Mouse (Mus musculus): ENCODE results near the gene Nkap. TPM values are rescaled to one million over a fixed set of nuclear protein-coding genes. Genes with fewer than 3 reads are reported as not detected.

Gene Nkap
- polyA plus RNA-seq, 1 experiment from 2014 or later: 12.8 TPM

DNA sequence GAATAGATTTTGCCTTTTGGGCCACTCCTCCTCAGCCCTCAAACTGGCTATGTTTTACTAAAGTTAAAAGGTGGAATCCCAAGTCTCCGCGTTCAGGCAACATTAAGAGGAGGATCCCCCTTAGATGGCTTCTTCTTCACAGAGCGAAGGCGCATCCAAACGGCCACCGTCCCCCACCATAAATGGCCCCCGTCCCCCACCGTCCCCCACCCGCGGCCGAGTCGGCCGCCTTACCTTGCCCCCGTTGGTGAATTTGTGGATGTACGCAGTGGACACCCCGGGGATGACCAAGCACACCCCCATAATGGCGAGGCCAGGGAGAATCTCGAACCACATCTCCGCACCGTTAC is 64.1 kb downstream of the Nkap start:
- H3K27ac ChIP-seq: no peak overlapping the region
- H3K4me1 ChIP-seq (replicated peaks; ENCODE audit: insufficient read depth, low read length): no peaks in the 10 kb centered on the region
- H3K36me3 ChIP-seq (ENCODE audit: insufficient read depth, low read length): no peaks in the 10 kb centered on the region
- DNase-seq (ENCODE audit: low spot score) (peak; percentile 18), ATAC-seq (replicated peaks; ENCODE audit: low FRiP score, low read depth) (peak; percentile 61)
- H3K9ac ChIP-seq (ENCODE audit: low read depth, low read length): peak overlapping the region; percentile 55
- peak overlapping the region; percentile 50 for H3K4me3 ChIP-seq (replicated peaks; ENCODE audit: low read depth, low read length)
- no peaks in the 10 kb centered on the region for H3K9me3 ChIP-seq (replicated peaks; ENCODE audit: low read length)
- peak overlapping the region; percentile 68 for H3K4me2 ChIP-seq (ENCODE audit: low read length)
- WGBS: 37% methylated on average over 20 of the region's 20 CpGs
- no peaks in the 10 kb centered on the region for H3K27me3 ChIP-seq (ENCODE audit: insufficient read depth, low read length)
- TF ChIP-seq CTCF (IDR thresholded peaks at IDR 0.05; ENCODE audit: low read depth): no peak

DNA sequence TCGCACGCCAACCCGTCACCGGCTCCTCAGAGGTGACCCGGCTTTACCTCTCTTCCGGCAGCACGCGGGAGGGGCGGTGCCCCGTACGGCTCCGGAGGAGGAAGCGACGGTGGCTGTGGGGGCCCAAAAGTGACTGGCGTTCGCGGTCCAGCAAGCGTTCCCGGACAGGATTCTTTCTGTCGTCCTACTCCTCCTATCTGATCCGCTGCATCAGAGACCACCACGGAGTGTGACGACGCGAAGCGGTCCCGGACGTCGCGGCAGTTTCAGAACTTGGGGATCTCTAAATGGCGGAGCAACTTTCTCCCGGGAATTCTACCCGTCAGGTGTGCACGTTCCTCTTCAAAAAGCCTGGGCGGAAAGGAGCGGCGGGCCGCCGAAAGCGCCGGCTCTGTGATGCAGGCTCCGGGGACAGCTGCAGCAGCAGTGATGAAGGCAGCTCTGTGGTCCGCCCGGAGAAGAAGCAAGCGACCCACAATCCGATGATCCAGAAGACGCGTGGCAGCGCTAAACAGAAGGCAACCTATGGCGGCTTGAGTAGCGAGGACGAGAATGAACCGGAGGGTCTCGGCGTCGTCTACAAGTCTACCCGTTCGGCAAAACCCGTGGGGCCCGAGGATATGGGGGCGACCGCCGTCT is 64.6 kb downstream of the Nkap start, which contains the start of the genes Ndufa1 and Rnf113a1:
TSS of gene Ndufa1 (minus strand) at position 59 of the 639 bp plus-strand sequence.
TSS of gene Rnf113a1 (plus strand) at position 141 of the 639 bp plus-strand sequence.
- Histone ChIP-seq H3K9me3 (replicated peaks; ENCODE audit: low read length) (no peaks in the 10 kb centered on the region), H3K4me1 (replicated peaks; ENCODE audit: insufficient read depth, low read length) (no peaks in the 10 kb centered on the region), H3K36me3 (ENCODE audit: insufficient read depth, low read length) (no peaks in the 10 kb centered on the region), H3K27me3 (ENCODE audit: insufficient read depth, low read length) (no peaks in the 10 kb centered on the region), H3K4me3 (replicated peaks; ENCODE audit: low read depth, low read length) (peak within 1 kb of the TSS; percentile 50), H3K4me2 (ENCODE audit: low read length) (peak within 1 kb of the TSS; percentile 68), H3K9ac (ENCODE audit: low read depth, low read length) (peak within 1 kb of the TSS; percentile 55), H3K27ac (peak within 1 kb of the TSS; percentile 57)
- ATAC-seq (replicated peaks; ENCODE audit: low FRiP score, low read depth) (peak; percentile 94), DNase-seq (ENCODE audit: low spot score) (peak; percentile 82)
- no peak for TF ChIP-seq CTCF (IDR thresholded peaks at IDR 0.05; ENCODE audit: low read depth)
- WGBS: 20% methylated on average over 63 of the region's 63 CpGs

DNA sequence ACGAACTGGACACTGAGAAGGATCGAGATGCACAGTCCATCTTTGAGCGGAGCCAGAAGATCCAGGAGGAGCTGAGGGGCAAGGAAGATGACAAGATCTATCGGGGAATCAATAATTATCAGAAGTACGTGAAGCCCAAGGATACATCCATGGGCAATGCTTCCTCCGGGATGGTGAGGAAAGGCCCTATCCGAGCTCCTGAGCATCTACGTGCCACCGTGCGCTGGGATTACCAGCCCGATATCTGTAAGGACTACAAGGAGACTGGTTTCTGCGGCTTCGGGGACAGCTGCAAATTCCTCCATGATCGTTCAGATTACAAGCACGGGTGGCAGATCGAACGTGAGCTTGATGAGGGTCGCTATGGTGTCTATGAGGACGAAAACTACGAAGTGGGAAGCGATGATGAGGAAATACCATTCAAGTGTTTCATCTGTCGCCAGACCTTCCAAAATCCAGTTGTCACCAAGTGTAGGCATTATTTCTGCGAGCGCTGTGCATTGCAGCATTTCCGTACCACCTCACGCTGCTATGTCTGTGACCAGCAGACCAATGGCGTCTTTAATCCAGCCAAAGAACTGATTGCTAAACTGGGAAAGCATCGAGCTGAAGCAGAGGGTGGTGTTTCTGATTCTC is 65.3 kb downstream of the Nkap start:
- Histone ChIP-seq H3K4me1 (replicated peaks; ENCODE audit: insufficient read depth, low read length) (no peaks in the 10 kb centered on the region), H3K9me3 (replicated peaks; ENCODE audit: low read length) (no peaks in the 10 kb centered on the region), H3K4me2 (ENCODE audit: low read length) (peak overlapping the region; percentile 68), H3K27me3 (ENCODE audit: insufficient read depth, low read length) (no peaks in the 10 kb centered on the region), H3K27ac (no peak overlapping the region), H3K36me3 (ENCODE audit: insufficient read depth, low read length) (no peaks in the 10 kb centered on the region), H3K4me3 (replicated peaks; ENCODE audit: low read depth, low read length) (peak overlapping the region; percentile 50), H3K9ac (ENCODE audit: low read depth, low read length) (peak overlapping the region; percentile 55)
- WGBS: 33% methylated on average over 28 of the region's 28 CpGs
- DNase-seq (ENCODE audit: low spot score): peak; percentile 2
- no peak for TF ChIP-seq CTCF (IDR thresholded peaks at IDR 0.05; ENCODE audit: low read depth)
- peak; percentile 4; the same call in 1 of the 2 replicates for ATAC-seq (replicated peaks; ENCODE audit: low FRiP score, low read depth)

DNA sequence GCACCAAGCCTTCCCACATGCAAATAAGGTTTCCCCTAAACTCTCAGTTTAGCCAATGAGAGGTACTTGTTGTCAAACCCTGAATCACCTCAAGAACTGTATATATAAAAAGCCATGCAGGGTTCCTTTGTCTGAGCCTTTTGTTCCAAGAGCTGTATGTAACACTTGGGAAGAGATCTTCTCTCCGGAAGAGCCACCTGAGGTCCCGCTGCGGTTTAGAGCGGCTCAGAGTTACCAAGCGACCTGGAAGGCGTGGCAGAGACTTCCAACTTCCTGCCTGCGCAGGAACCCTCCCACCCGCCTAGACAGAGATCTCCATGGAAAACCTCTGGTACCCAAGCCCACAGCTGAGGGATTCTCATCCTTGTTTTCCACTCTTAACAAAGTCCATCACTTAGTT is 72.1 kb downstream of the Nkap start:
- WGBS: 66% methylated on average over 8 of the region's 8 CpGs
- no peaks in the 10 kb centered on the region for H3K36me3 ChIP-seq (ENCODE audit: insufficient read depth, low read length)
- H3K4me3 ChIP-seq (replicated peaks; ENCODE audit: low read depth, low read length): no peak overlapping the region
- DNase-seq (ENCODE audit: low spot score): no peak
- no peak overlapping the region for H3K27ac ChIP-seq
- no peak overlapping the region for H3K4me2 ChIP-seq (ENCODE audit: low read length)
- no peaks in the 10 kb centered on the region for H3K9me3 ChIP-seq (replicated peaks; ENCODE audit: low read length)
- no peaks in the 10 kb centered on the region for H3K4me1 ChIP-seq (replicated peaks; ENCODE audit: insufficient read depth, low read length)
- H3K9ac ChIP-seq (ENCODE audit: low read depth, low read length): no peak overlapping the region
- no peak for ATAC-seq (replicated peaks; ENCODE audit: low FRiP score, low read depth)
- TF ChIP-seq CTCF (IDR thresholded peaks at IDR 0.05; ENCODE audit: low read depth): no peak
- H3K27me3 ChIP-seq (ENCODE audit: insufficient read depth, low read length): no peaks in the 10 kb centered on the region

Other genes starting within 250 kb of the Nkap start
- 1.4 and 1.6 TPM in 2 replicates for gene Nkrf, start 223.9 kb upstream of the Nkap start, polyA plus RNA-seq (2015; fragmentation: Nextera tagmentation; extraction: Ambion mirVana)
- gene Sept6, start 135.0 kb upstream of the Nkap start, polyA plus RNA-seq (2015; fragmentation: Nextera tagmentation; extraction: Ambion mirVana): 12.3 and 13.1 TPM in 2 replicates
- 0.11 TPM in 1 of 2 replicates, not detected in the other for gene Sowahd, start 78.0 kb upstream of the Nkap start, polyA plus RNA-seq (2015; fragmentation: Nextera tagmentation; extraction: Ambion mirVana)
- 703 and 903 TPM in 2 replicates for gene Rpl39, start 41.4 kb upstream of the Nkap start, polyA plus RNA-seq (2015; fragmentation: Nextera tagmentation; extraction: Ambion mirVana)
- gene Upf3b, start 16.5 kb upstream of the Nkap start, polyA plus RNA-seq (2015; fragmentation: Nextera tagmentation; extraction: Ambion mirVana): 17.2 TPM in 2 replicates
- not detected in 2 replicates for gene Akap14, start 42.0 kb downstream of the Nkap start, polyA plus RNA-seq (2015; fragmentation: Nextera tagmentation; extraction: Ambion mirVana)
- gene Ndufa1, start 64.4 kb downstream of the Nkap start, polyA plus RNA-seq (2015; fragmentation: Nextera tagmentation; extraction: Ambion mirVana): 715 and 799 TPM in 2 replicates
- 8.9 and 9.6 TPM in 2 replicates for gene Rnf113a1, start 64.5 kb downstream of the Nkap start, polyA plus RNA-seq (2015; fragmentation: Nextera tagmentation; extraction: Ambion mirVana)
- gene Gm9, start 84.2 kb downstream of the Nkap start, polyA plus RNA-seq (2015; fragmentation: Nextera tagmentation; extraction: Ambion mirVana): not detected in 2 replicates
- not detected in 2 replicates for gene Rhox1, start 95.5 kb downstream of the Nkap start, polyA plus RNA-seq (2015; fragmentation: Nextera tagmentation; extraction: Ambion mirVana)
- not detected in 2 replicates for gene Rhox2a, start 118.2 kb downstream of the Nkap start, polyA plus RNA-seq (2015; fragmentation: Nextera tagmentation; extraction: Ambion mirVana)
- gene Rhox3a, start 123.1 kb downstream of the Nkap start, polyA plus RNA-seq (2015; fragmentation: Nextera tagmentation; extraction: Ambion mirVana): not detected in 2 replicates
- gene Rhox4a, start 138.5 kb downstream of the Nkap start, polyA plus RNA-seq (2015; fragmentation: Nextera tagmentation; extraction: Ambion mirVana): not detected in 2 replicates